Mouse (Mus musculus) liver, embryonic 13.5 days (tissue): ENCODE data around the gene Hoxd12. TPM values are rescaled to one million over a fixed set of nuclear protein-coding genes. Genes with fewer than 3 reads are reported as not detected.

Experiments used
- ATAC-seq: fragments of 200-750 bp; cut with Nextera tagmentation; 2 replicates; pipeline ENCODE4 v1.8.0; 2017; ENCODE audit warnings: low read depth, mild to moderate bottlenecking, moderate number of reproducible peaks, moderate library complexity
- DNase-seq: peaks from one replicate; pipeline ENCODE4 v3.0.0; 2022
- H3K27ac ChIP-seq: fragments of 300-500 bp; sonication (generic); 2 replicates; pipeline ENCODE4 v1.5.1; 2015; ENCODE audit warnings: moderate library complexity, mild to moderate bottlenecking, inconsistent platforms
- H3K27me3 ChIP-seq: fragments of 300-500 bp; sonication (generic); 2 replicates; pipeline ENCODE4 v1.6.1; 2015; ENCODE audit warnings: mild to moderate bottlenecking, inconsistent platforms
- H3K36me3 ChIP-seq: fragments of 300-500 bp; sonication (generic); 2 replicates; pipeline ENCODE4 v1.6.1; 2015; ENCODE audit warnings: mild to moderate bottlenecking, inconsistent platforms
- H3K4me1 ChIP-seq: fragments of 300-500 bp; sonication (generic); replicated peaks from 2 replicates; pipeline ENCODE4 v1.6.1; 2015; ENCODE audit warnings: inconsistent platforms
- H3K4me2 ChIP-seq: fragments of 300-500 bp; sonication (generic); 2 replicates; pipeline ENCODE4 v1.6.1; 2015; ENCODE audit warnings: inconsistent platforms, mild to moderate bottlenecking, moderate library complexity
- H3K4me3 ChIP-seq: fragments of 300-500 bp; sonication (generic); replicated peaks from 2 replicates; pipeline ENCODE4 v1.5.1; 2015; ENCODE audit warnings: mild to moderate bottlenecking, inconsistent platforms
- H3K9ac ChIP-seq: fragments of 300-500 bp; sonication (generic); 2 replicates; pipeline ENCODE4 v1.6.1; 2015; ENCODE audit warnings: mild to moderate bottlenecking, inconsistent platforms
- H3K9me3 ChIP-seq: fragments of 300-500 bp; sonication (generic); replicated peaks from 2 replicates; pipeline ENCODE4 v1.6.1; 2016; ENCODE audit warnings: inconsistent platforms
- WGBS: fragments of 180-500 bp; shearing (Covaris S2); methylation state at CpG from one replicate; pipeline ENCODE4 v1.1.7; 2015; ENCODE audit not compliant: insufficient replicate concordance; 5-methylcytosine and 5-hydroxymethylcytosine counted together
- microRNA counts: library from miRNA; unstranded; fragments of <30 nt; microRNA quantifications from one replicate; lab custom pipeline; 2016
- microRNA-seq: library from miRNA; unstranded; fragments of <30 nt; microRNA quantifications from one replicate; pipeline ENCODE4, GENCODE M21; 2016
- polyA plus RNA-seq: library from polyadenylated mRNA; unstranded; fragments of >200 nt; fragmentation: Nextera tagmentation; extraction: Ambion mirVana; gene quantifications from 2 replicates; pipeline ENCODE4 v1.2.1, GENCODE M21; 2015

Gene Hoxd12
- polyA plus RNA-seq, 1 experiment from 2014 or later: not detected

GRCm38 (mm10) chr2:74720384-74720783 lies 45.6 kb downstream of the Hoxd12 start:
- no peak overlapping the region for H3K4me2 ChIP-seq
- H3K4me1 ChIP-seq: no peaks in the 10 kb centered on the region
- H3K27ac ChIP-seq: no peak overlapping the region
- no peak overlapping the region for H3K9ac ChIP-seq
- H3K9me3 ChIP-seq: no peaks in the 10 kb centered on the region
- DNase-seq: no peak
- H3K27me3 ChIP-seq: peaks cover 96% of the 10 kb centered on the region
- no peak overlapping the region for H3K4me3 ChIP-seq
- WGBS: 18% methylated on average over 2 of the region's 2 CpGs
- no peak for ATAC-seq
- no peaks in the 10 kb centered on the region for H3K36me3 ChIP-seq

- no peak overlapping the region for H3K9ac ChIP-seq
- H3K27ac ChIP-seq: no peak overlapping the region
Observed at GRCm38 (mm10) chr2:74720955-74721491, 46.2 kb downstream of the Hoxd12 start.

GRCm38 (mm10) chr2:74721882-74722281 lies 47.1 kb downstream of the Hoxd12 start:
- H3K27ac ChIP-seq: no peak overlapping the region
- no peaks in the 10 kb centered on the region for H3K36me3 ChIP-seq
- no peak overlapping the region for H3K4me2 ChIP-seq
- no peak overlapping the region for H3K4me3 ChIP-seq
- ATAC-seq (no peak), DNase-seq (no peak)
- no peak overlapping the region for H3K9ac ChIP-seq
- WGBS: 23% methylated on average over 6 of the region's 6 CpGs
- H3K27me3 ChIP-seq: peaks cover 96% of the 10 kb centered on the region
- no peaks in the 10 kb centered on the region for H3K9me3 ChIP-seq
- no peaks in the 10 kb centered on the region for H3K4me1 ChIP-seq

More at GRCm38 (mm10) chr2:74720955-74721491, 46.2 kb downstream of the Hoxd12 start:
- H3K9me3 ChIP-seq: no peaks in the 10 kb centered on the region
- ATAC-seq: no peak
- WGBS: 31% methylated on average over 5 of the region's 5 CpGs
- no peaks in the 10 kb centered on the region for H3K4me1 ChIP-seq
- H3K4me3 ChIP-seq: no peak overlapping the region
- H3K4me2 ChIP-seq: no peak overlapping the region
- H3K36me3 ChIP-seq: no peaks in the 10 kb centered on the region
- no peak for DNase-seq
- peaks cover 96% of the 10 kb centered on the region for H3K27me3 ChIP-seq

GRCm38 (mm10) chr2:74722949-74723348 lies 48.1 kb downstream of the Hoxd12 start:
- H3K9me3 ChIP-seq: no peaks in the 10 kb centered on the region
- DNase-seq (no peak), ATAC-seq (no peak)
- no peaks in the 10 kb centered on the region for H3K36me3 ChIP-seq
- H3K9ac ChIP-seq: no peak overlapping the region
- H3K4me3 ChIP-seq: no peak overlapping the region
- peaks cover 96% of the 10 kb centered on the region for H3K27me3 ChIP-seq
- no peak overlapping the region for H3K4me2 ChIP-seq
- H3K27ac ChIP-seq: no peak overlapping the region
- H3K4me1 ChIP-seq: no peaks in the 10 kb centered on the region
- WGBS: 15% methylated on average over 8 of the region's 8 CpGs

- H3K9me3 ChIP-seq: no peaks in the 10 kb centered on the region
- no peaks in the 10 kb centered on the region for H3K4me1 ChIP-seq
- no peak overlapping the region for H3K27ac ChIP-seq
- DNase-seq (no peak), ATAC-seq (no peak)
- no peak overlapping the region for H3K4me3 ChIP-seq
- no peak overlapping the region for H3K4me2 ChIP-seq
- WGBS: 33% methylated on average over 7 of the region's 7 CpGs
- no peak overlapping the region for H3K9ac ChIP-seq
- no peaks in the 10 kb centered on the region for H3K36me3 ChIP-seq
- H3K27me3 ChIP-seq: peaks cover 99% of the 10 kb centered on the region
Observed at GRCm38 (mm10) chr2:74724244-74725015, 49.6 kb downstream of the Hoxd12 start.

GRCm38 (mm10) chr2:74725171-74725570 lies 50.4 kb downstream of the Hoxd12 start:
- Histone ChIP-seq H3K9ac (no peak overlapping the region), H3K36me3 (no peaks in the 10 kb centered on the region), H3K4me2 (no peak overlapping the region), H3K4me1 (no peaks in the 10 kb centered on the region), H3K9me3 (no peaks in the 10 kb centered on the region), H3K4me3 (no peak overlapping the region), H3K27ac (no peak overlapping the region), H3K27me3 (peaks cover 97% of the 10 kb centered on the region)
- DNase-seq (no peak), ATAC-seq (no peak)
- WGBS: 30% methylated on average over 17 of the region's 17 CpGs

GRCm38 (mm10) chr2:74726551-74726950 lies 51.7 kb downstream of the Hoxd12 start, which contains the start of gene Gm28230:
Gene Gm28230 (plus strand): TSS chr2:74726728.
- H3K36me3 ChIP-seq: no peaks in the 10 kb centered on the region
- H3K9me3 ChIP-seq: no peaks in the 10 kb centered on the region
- 34% methylated on average over 5 of the region's 5 CpGs for WGBS
- peaks cover 98% of the 10 kb centered on the region for H3K27me3 ChIP-seq
- H3K4me3 ChIP-seq: peak within 1 kb of the TSS; percentile 22; the same call in 1 of the 2 replicates
- H3K4me1 ChIP-seq: no peaks in the 10 kb centered on the region
- H3K9ac ChIP-seq: no peak within 1 kb of the TSS
- ATAC-seq: no peak
- no peak for DNase-seq
- no peak within 1 kb of the TSS for H3K27ac ChIP-seq
- H3K4me2 ChIP-seq: peak within 1 kb of the TSS; percentile 35; the same call in 1 of the 2 replicates

- Histone ChIP-seq H3K36me3 (no peaks in the 10 kb centered on the region), H3K4me1 (no peaks in the 10 kb centered on the region), H3K27ac (no peak overlapping the region), H3K4me2 (peak overlapping the region; percentile 35; the same call in 1 of the 2 replicates), H3K27me3 (peaks cover 98% of the 10 kb centered on the region), H3K4me3 (peak overlapping the region; percentile 22; the same call in 1 of the 2 replicates), H3K9me3 (no peaks in the 10 kb centered on the region), H3K9ac (no peak overlapping the region)
- ATAC-seq: no peak
- no peak for DNase-seq
- WGBS: 6% methylated on average over 43 of the region's 43 CpGs
Observed at GRCm38 (mm10) chr2:74726973-74727639, 52.3 kb downstream of the Hoxd12 start.

MicroRNAs within 50 kb of the gene (microRNA counts, 519-probe panel; counts per million panel counts)
- 114 counts per million for microRNA mmu-miR-10b (lab: Ali Mortazavi, UCI)

Small RNA genes lying within 50 kb of the gene (microRNA-seq; reads per million reads assigned to microRNA genes)
- gene Gm44463 (not detected), gene Mir10b (1,741 reads per million, percentile 81 among the genes with 10 or more reads in this experiment)

Other genes with a start within 250 kb of the Hoxd12 start
- 21.5 and 28.8 TPM in 2 replicates for gene Lnpk, start 95.6 kb upstream of the Hoxd12 start, polyA plus RNA-seq
- not detected in 2 replicates for gene Evx2, start 15.5 kb upstream of the Hoxd12 start, polyA plus RNA-seq
- gene Hoxd13, start 6.7 kb upstream of the Hoxd12 start, polyA plus RNA-seq: not detected in 2 replicates
- gene Hoxd11, start 4.5 kb downstream of the Hoxd12 start, polyA plus RNA-seq: not detected in 2 replicates
- not detected in 2 replicates for gene Hoxd10, start 16.9 kb downstream of the Hoxd12 start, polyA plus RNA-seq
- gene Hoxd9, start 22.7 kb downstream of the Hoxd12 start, polyA plus RNA-seq: not detected in 2 replicates
- 0.08 and 0.10 TPM in 2 replicates for gene Hoxd8, start 29.6 kb downstream of the Hoxd12 start, polyA plus RNA-seq
- 0.10 and 0.16 TPM in 2 replicates for gene Hoxd3, start 36.9 kb downstream of the Hoxd12 start, polyA plus RNA-seq
- not detected in 2 replicates for gene Hoxd4, start 36.9 kb downstream of the Hoxd12 start, polyA plus RNA-seq
- not detected in 2 replicates for gene Gm28230, start 51.7 kb downstream of the Hoxd12 start, polyA plus RNA-seq
- not detected in 2 replicates for gene Hoxd1, start 88.0 kb downstream of the Hoxd12 start, polyA plus RNA-seq
- gene Mtx2, start 150.8 kb downstream of the Hoxd12 start, polyA plus RNA-seq: 74.4 and 78.7 TPM in 2 replicates